Mouse (Mus musculus) retina, adult 2 months (tissue): ENCODE data around the gene Dpy19l3.

Source experiments
- DNase-seq: peaks from one replicate; pipeline ENCODE4 v3.0.0-alpha.2; 2012; ENCODE audit warnings: low read depth, low spot score

The Dpy19l3 gene

GRCm38 (mm10) chr7:35688781-35689349 is 65.4 kb downstream of the Dpy19l3 start:
- no peak for DNase-seq

- DNase-seq, result no peak
Observed at GRCm38 (mm10) chr7:35688276-35688675, 66.0 kb downstream of the Dpy19l3 start.

- no peak for DNase-seq
Observed at GRCm38 (mm10) chr7:35687229-35687628, 67.0 kb downstream of the Dpy19l3 start.

- DNase-seq, result peak; percentile 28
Observed at GRCm38 (mm10) chr7:35686756-35687155, 67.5 kb downstream of the Dpy19l3 start.

- no peak for DNase-seq
Observed at GRCm38 (mm10) chr7:35686216-35686615, 68.0 kb downstream of the Dpy19l3 start.

GRCm38 (mm10) chr7:35683409-35684122 is 70.7 kb downstream of the Dpy19l3 start:
- DNase-seq, result no peak

GRCm38 (mm10) chr7:35681559-35681958 is 72.7 kb downstream of the Dpy19l3 start:
- no peak for DNase-seq

- DNase-seq, result no peak
Observed at GRCm38 (mm10) chr7:35678976-35679375, 75.3 kb downstream of the Dpy19l3 start.

- no peak for DNase-seq
Observed at GRCm38 (mm10) chr7:35668066-35669041, 85.9 kb downstream of the Dpy19l3 start.

- no peak for DNase-seq
Observed at GRCm38 (mm10) chr7:35663790-35664376, 90.4 kb downstream of the Dpy19l3 start.

GRCm38 (mm10) chr7:35659173-35659572 is 95.1 kb downstream of the Dpy19l3 start:
- DNase-seq, result no peak

- no peak for DNase-seq
Observed at GRCm38 (mm10) chr7:35657829-35658228, 96.4 kb downstream of the Dpy19l3 start.

GRCm38 (mm10) chr7:35651583-35652270 is 102.5 kb downstream of the Dpy19l3 start:
- no peak for DNase-seq

GRCm38 (mm10) chr7:35650716-35651410 is 103.4 kb downstream of the Dpy19l3 start:
- DNase-seq, result no peak

- peak; percentile 67 for DNase-seq
Observed at GRCm38 (mm10) chr7:35649071-35649470, 105.2 kb downstream of the Dpy19l3 start.

- no peak for DNase-seq
Observed at GRCm38 (mm10) chr7:35648239-35649069, 105.8 kb downstream of the Dpy19l3 start.

- DNase-seq, result peak; percentile 89
Observed at GRCm38 (mm10) chr7:35647101-35647698, 107.1 kb downstream of the Dpy19l3 start, which contains the start of gene Pdcd5. TSS of gene Pdcd5 (minus strand) at chr7:35647521.

- no peak for DNase-seq
Observed at GRCm38 (mm10) chr7:35646317-35647081, 107.8 kb downstream of the Dpy19l3 start.
